Mouse (Mus musculus): ENCODE measurements around the gene Ccdc180. TPM values are rescaled to one million over a fixed set of nuclear protein-coding genes. Genes with fewer than 3 reads are reported as not detected.

Ccdc180 gene
- polyA plus RNA-seq, 1 experiment: 2.4 TPM

DNA sequence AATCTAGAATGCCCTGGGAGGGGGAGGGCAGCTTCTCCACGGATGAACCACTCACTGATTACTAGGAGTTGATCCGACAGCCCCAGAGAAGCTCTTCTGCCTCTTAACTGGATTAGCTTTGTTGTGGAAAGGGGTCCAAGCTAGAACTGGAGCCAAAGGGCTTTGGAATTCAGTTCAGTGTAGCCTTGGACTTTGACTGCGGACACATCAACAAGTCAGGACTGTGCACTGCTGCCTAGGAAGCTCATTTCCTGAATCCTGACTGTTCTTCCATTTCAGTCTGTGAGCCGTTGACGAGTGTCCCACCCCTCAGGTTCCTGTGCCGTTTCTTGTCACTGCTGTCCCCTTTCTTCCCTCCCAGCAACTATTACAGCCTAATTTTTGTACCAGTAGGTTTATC is 76.6 kb downstream of the Ccdc180 start:
- peaks cover 10% of the 10 kb centered on the region for H3K4me1 ChIP-seq (ENCODE audit: control insufficient read depth, insufficient read depth, low read length)
- TF ChIP-seq POLR2A (IDR thresholded peaks at IDR 0.05; ENCODE audit: borderline replicate concordance, extremely low read depth, low read depth, low read length) (no peak), CTCF (IDR thresholded peaks at IDR 0.05; ENCODE audit: insufficient read depth, low read length) (no peak)
- 22% methylated on average over 6 of the region's 6 CpGs for WGBS
- no peak for DNase-seq
- no peak overlapping the region for H3K4me3 ChIP-seq (replicated peaks; ENCODE audit: extremely low read depth, low read depth, low read length)

DNA sequence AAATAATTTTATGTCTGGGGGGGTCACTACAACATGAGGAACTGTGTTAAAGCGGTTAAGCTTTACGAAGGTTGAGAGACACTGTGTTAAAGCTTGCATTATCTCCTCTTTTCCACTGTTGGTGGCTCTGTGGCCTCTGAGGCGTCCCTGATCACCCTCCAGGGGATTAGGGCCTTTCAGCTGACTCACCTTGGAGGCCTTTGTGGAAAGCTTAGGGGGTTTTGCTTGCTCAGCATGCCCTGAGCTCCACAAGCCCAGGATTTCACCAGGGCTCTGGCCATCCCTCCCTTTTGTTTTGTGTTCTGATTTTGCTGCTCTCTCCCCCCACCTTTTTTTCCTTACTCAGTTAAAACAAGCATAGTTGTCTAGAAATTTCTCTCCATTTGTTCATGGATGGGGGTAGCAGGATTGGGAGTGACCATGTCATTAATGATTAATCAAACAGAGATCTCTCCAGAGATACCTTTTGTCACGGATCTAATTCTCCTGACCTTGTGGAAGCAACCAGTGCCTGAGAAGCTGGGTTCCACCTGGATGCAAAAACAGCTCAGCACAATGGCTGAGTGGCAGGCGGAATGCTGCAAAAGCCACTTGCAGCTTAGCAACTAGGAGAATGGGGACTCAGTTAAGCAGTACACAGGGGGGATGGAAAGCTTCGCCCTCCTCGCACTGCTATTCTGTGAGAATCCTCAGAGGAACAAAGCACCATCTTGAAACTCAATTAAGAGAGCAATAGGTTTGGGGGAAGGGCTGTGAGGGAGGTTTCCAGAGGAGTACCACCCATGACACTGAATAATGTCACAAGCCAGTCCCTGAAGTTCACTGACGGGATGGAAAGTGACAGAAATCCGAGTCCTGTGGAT is 77.6 kb downstream of the Ccdc180 start:
- DNase-seq: no peak
- Histone ChIP-seq H3K4me3 (replicated peaks; ENCODE audit: extremely low read depth, low read depth, low read length) (no peak overlapping the region), H3K4me1 (ENCODE audit: control insufficient read depth, insufficient read depth, low read length) (peaks cover 10% of the 10 kb centered on the region)
- TF ChIP-seq CTCF (IDR thresholded peaks at IDR 0.05; ENCODE audit: insufficient read depth, low read length): no peak
- no peak for TF ChIP-seq POLR2A (IDR thresholded peaks at IDR 0.05; ENCODE audit: borderline replicate concordance, extremely low read depth, low read depth, low read length)
- WGBS: 76% methylated on average over 9 of the region's 9 CpGs

DNA sequence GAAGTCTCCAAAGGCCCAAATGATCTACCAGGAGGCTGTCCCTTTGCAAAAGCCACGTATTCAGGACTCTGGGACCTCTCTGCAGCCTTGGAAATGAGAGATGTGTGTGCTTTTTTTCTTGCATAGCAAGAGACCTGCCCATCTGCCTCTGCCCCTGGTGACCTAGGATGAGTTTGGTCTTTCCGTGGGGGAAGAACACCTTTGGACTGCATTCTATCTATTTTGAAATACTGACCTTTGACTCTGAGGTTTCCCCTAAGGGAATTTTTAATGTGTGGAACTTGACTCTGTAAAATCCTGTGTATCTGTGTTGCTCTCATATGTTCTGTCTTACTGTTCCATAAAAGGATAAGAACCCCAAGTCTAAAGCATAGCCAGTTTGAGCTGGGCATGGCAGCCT is 78.9 kb downstream of the Ccdc180 start:
- TF ChIP-seq CTCF (IDR thresholded peaks at IDR 0.05; ENCODE audit: insufficient read depth, low read length) (no peak), POLR2A (IDR thresholded peaks at IDR 0.05; ENCODE audit: borderline replicate concordance, extremely low read depth, low read depth, low read length) (no peak)
- DNase-seq: no peak
- 73% methylated on average over 2 of the region's 2 CpGs for WGBS
- Histone ChIP-seq H3K4me1 (ENCODE audit: control insufficient read depth, insufficient read depth, low read length) (peaks cover 10% of the 10 kb centered on the region), H3K4me3 (replicated peaks; ENCODE audit: extremely low read depth, low read depth, low read length) (no peak overlapping the region)

DNA sequence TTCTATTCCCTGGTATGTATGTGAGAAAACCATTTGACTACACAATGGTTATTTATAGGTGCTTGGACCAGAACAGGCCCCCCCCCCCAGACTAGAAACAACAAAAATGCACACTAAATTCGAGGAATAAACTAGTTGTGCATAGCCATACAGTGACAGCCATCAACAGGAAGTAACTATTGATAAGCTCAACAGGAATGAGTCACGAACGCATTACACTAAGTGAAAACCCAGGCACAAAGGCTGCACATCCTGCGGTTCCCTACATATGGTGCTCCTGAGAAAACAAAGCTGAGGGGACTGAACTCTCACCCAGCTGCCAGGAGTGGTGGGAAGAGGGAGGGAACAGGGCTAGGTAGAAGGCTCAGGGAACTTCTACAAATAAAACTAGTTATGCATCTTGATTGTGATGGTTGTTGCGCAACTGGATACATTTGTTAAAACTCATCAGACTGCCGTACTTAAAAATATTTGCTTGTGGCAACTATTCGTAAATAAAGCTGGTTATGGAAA is 80.0 kb downstream of the Ccdc180 start:
- no peak for DNase-seq
- 52% methylated on average over 7 of the region's 7 CpGs for WGBS
- Histone ChIP-seq H3K4me1 (ENCODE audit: control insufficient read depth, insufficient read depth, low read length) (peaks cover 16% of the 10 kb centered on the region), H3K4me3 (replicated peaks; ENCODE audit: extremely low read depth, low read depth, low read length) (no peak overlapping the region)
- TF ChIP-seq POLR2A (IDR thresholded peaks at IDR 0.05; ENCODE audit: borderline replicate concordance, extremely low read depth, low read depth, low read length): no peak
- TF ChIP-seq CTCF (IDR thresholded peaks at IDR 0.05; ENCODE audit: insufficient read depth, low read length): no peak

DNA sequence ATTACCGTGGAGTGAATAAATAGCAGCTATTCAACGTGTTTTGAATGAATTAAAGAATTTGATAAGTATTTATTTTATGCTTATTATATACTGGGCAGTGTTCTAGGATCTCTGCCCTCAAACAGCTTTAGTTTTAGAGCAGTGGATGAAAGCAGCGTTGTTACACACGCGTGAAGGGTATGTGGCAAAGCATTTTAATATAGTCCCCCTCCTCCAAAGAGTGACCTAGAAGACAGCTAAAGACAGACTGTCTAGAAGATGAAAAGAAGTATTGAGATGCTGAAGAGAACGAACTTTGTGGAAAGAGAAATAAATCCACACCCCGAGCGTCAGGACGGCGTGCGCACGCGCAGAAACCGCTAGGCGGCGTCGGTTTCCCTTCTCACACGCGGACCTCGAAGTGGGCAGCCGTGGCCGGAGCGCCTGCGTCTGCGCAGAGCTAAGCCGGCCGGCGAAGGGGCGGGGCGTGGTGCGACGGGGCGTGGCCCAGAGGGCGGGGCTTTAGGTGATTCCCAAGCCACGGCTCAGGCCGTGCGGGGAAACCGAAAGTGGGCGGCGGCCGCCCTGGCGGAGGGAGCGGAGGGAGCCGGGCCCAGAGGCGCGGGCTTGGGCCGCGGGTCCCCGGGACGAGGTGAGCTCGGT is 81.8 kb downstream of the Ccdc180 start:
- TF ChIP-seq CTCF (IDR thresholded peaks at IDR 0.05; ENCODE audit: insufficient read depth, low read length) (peak; percentile 70), POLR2A (IDR thresholded peaks at IDR 0.05; ENCODE audit: borderline replicate concordance, extremely low read depth, low read depth, low read length) (0 out of 2 replicates have a peak, but pooled peaks have one; percentile 38)
- WGBS: 1% methylated on average over 51 of the region's 51 CpGs
- DNase-seq: peak; percentile 100
- Histone ChIP-seq H3K4me1 (ENCODE audit: control insufficient read depth, insufficient read depth, low read length) (peaks cover 8% of the 10 kb centered on the region), H3K4me3 (replicated peaks; ENCODE audit: extremely low read depth, low read depth, low read length) (peak overlapping the region; percentile 79)

DNA sequence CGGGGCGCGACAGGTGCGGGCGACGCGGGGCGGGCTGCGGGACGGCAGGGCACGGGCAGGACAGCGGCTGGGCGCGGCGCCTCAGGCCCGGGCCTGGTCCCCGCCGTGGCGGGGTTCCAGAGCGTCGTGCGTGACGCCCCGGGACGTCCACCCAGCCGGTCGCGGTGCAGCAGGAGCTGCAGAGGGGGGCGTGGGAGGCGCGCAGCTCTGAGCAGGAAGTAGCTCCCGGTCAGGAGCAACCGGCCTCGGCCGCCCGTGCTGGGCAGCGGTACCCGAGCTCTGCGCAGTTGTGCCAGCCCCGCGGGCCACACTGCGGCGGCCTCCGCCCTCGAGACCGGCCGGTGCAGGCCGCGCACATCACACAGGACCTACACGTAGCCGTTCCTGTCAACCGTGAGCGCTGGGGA is 82.3 kb downstream of the Ccdc180 start:
- WGBS: under 1% methylated on average over 51 of the region's 53 CpGs
- Histone ChIP-seq H3K4me1 (ENCODE audit: control insufficient read depth, insufficient read depth, low read length) (peaks cover 6% of the 10 kb centered on the region; the same call in 1 of the 2 replicates), H3K4me3 (replicated peaks; ENCODE audit: extremely low read depth, low read depth, low read length) (peak overlapping the region; percentile 79)
- no peak for DNase-seq
- TF ChIP-seq CTCF (IDR thresholded peaks at IDR 0.05; ENCODE audit: insufficient read depth, low read length) (no peak), POLR2A (IDR thresholded peaks at IDR 0.05; ENCODE audit: borderline replicate concordance, extremely low read depth, low read depth, low read length) (no peak)

DNA sequence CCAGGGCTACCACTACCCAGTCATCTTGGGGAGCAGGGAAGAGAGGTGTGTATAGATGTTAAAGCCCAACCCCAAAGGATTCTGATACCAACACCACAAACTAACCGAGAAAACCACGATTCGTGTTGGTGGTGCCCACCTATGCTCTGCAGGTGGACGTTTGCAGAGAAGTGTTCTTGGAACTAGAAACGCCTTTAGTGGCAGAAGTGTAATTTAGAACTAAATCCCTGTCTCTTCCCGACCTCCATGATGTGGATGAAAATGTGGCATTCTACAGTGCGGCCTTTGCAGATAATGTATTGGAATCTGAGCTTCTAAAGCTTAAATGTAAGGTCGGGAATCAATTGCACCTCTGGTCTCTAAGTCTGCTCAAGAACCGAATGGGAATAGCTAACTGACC is 82.8 kb downstream of the Ccdc180 start:
- WGBS: 31% methylated on average over 9 of the region's 9 CpGs
- no peak for TF ChIP-seq POLR2A (IDR thresholded peaks at IDR 0.05; ENCODE audit: borderline replicate concordance, extremely low read depth, low read depth, low read length)
- no peak for TF ChIP-seq CTCF (IDR thresholded peaks at IDR 0.05; ENCODE audit: insufficient read depth, low read length)
- Histone ChIP-seq H3K4me3 (replicated peaks; ENCODE audit: extremely low read depth, low read depth, low read length) (peak overlapping the region; percentile 79), H3K4me1 (ENCODE audit: control insufficient read depth, insufficient read depth, low read length) (peaks cover 6% of the 10 kb centered on the region; the same call in 1 of the 2 replicates)
- DNase-seq: no peak

DNA sequence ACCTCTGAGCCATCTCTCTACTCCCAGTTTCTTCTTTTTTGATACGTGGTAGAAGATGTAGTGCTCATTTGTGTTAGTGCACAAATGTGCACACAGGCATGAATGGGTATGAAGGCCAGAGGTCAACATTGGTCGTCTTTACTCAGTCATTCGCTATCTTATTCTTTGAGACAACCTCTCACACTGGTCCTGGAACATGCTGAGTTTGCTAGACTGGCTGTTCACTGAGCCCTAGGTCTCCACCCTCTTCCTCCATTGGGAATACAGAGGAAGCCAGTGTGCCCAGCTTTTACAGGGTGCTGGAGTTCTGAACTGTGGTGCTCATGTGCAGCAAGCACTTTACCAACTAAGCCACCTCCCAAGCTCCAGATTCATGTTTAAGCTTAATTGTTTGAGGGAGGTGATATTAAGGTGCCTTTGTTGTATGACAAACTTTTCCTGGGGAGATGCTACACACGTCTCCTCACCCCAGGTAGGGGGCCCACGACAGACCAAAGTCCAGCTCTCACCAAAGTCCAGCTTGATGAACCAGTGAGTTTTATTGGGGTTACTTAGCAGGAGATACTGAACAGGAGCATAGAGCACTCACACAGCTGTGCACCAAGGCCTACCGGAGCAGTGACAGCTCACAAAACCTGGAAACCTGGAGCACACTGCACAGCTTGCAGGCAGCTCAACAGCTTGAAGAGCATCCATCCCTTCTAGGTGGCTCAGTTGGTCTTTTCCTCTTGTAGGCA is 87.0 kb downstream of the Ccdc180 start:
- no peak for TF ChIP-seq CTCF (IDR thresholded peaks at IDR 0.05; ENCODE audit: insufficient read depth, low read length)
- TF ChIP-seq POLR2A (IDR thresholded peaks at IDR 0.05; ENCODE audit: borderline replicate concordance, extremely low read depth, low read depth, low read length): no peak
- peaks cover 12% of the 10 kb centered on the region for H3K4me1 ChIP-seq (ENCODE audit: control insufficient read depth, insufficient read depth, low read length)
- DNase-seq: no peak
- WGBS: 77% methylated on average over 6 of the region's 6 CpGs
- no peak overlapping the region for H3K4me3 ChIP-seq (replicated peaks; ENCODE audit: extremely low read depth, low read depth, low read length)

DNA sequence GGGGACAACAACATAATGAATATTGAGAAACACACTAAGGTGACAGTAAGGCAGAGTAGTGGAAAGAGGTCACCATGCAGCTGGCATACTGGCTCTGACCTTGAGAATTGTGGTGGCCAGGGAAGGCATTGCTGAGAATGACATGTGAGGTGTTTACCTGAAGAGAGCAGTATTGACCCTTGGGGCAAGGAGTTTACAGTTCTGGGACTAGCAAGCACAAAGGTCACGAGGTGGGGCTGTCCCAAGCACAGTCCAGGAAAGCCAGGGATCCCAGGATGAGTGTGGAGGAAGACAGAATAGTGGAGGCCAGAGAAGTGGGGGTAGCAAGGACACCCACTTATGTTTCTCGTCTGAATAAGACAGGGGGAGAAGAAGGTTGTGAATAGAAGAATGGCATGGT is 89.8 kb downstream of the Ccdc180 start:
- WGBS: 57% methylated on average over 2 of the region's 2 CpGs
- H3K4me3 ChIP-seq (replicated peaks; ENCODE audit: extremely low read depth, low read depth, low read length): no peak overlapping the region
- TF ChIP-seq POLR2A (IDR thresholded peaks at IDR 0.05; ENCODE audit: borderline replicate concordance, extremely low read depth, low read depth, low read length): no peak
- no peak for TF ChIP-seq CTCF (IDR thresholded peaks at IDR 0.05; ENCODE audit: insufficient read depth, low read length)
- no peak for DNase-seq
- H3K4me1 ChIP-seq (ENCODE audit: control insufficient read depth, insufficient read depth, low read length): peaks cover 6% of the 10 kb centered on the region
